Mouse (Mus musculus) olfactory bulb, adult 2 months (tissue): ENCODE results near the gene Depdc5. TPM values are rescaled to one million over a fixed set of nuclear protein-coding genes. Genes with fewer than 3 reads are reported as not detected.
A peak's percentile ranks its signal among the peaks of the same experiment; 100 is the strongest.
"Not testable (repeated sequence)": the region's sequence is repeated elsewhere in the genome, so short reads cannot be mapped to it uniquely, and the experiment has no call there.

Source experiments
- H3K27ac ChIP-seq: fragments of 200-500 bp; 2 replicates; pipeline ENCODE4 v1.5.1; 2012; ENCODE audit warnings: low read depth, low read length; ENCODE audit not compliant: insufficient read depth
- H3K4me1 ChIP-seq: fragments of 200-500 bp; 2 replicates; pipeline ENCODE4 v1.6.1; 2012; ENCODE audit warnings: low read length; ENCODE audit not compliant: control insufficient read depth, insufficient read depth
- H3K4me3 ChIP-seq: fragments of 200-500 bp; 2 replicates; pipeline ENCODE4 v1.5.1; 2012; ENCODE audit warnings: mild to moderate bottlenecking, low read depth, low read length, moderate library complexity; ENCODE audit not compliant: insufficient read depth
- CTCF ChIP-seq: fragments of 200-500 bp; IDR thresholded peaks from 2 replicates; pipeline ENCODE4 v1.5.1; 2012; ENCODE audit warnings: low read depth, mild to moderate bottlenecking, low read length, moderate library complexity; ENCODE audit not compliant: insufficient read depth
- POLR2A ChIP-seq: fragments of 200-500 bp; IDR thresholded peaks from 2 replicates; pipeline ENCODE4 v1.6.1; 2012; ENCODE audit warnings: mild to moderate bottlenecking, low read depth, low read length, moderate library complexity; ENCODE audit not compliant: insufficient read depth
- WGBS: fragments of 180-500 bp; shearing (Covaris S2); methylation state at CpG from one replicate; pipeline ENCODE4 v1.1.7; 2018; 5-methylcytosine and 5-hydroxymethylcytosine counted together
- polyA plus RNA-seq: library from polyadenylated mRNA; stranded (reverse); fragments of >200 nt; gene quantifications from 2 replicates; pipeline ENCODE4 v1.2.4, GENCODE M21; 2012; ENCODE audit warnings: low replicate concordance; ENCODE audit not compliant: missing spikeins, insufficient read depth, insufficient read length

Depdc5 gene
- polyA plus RNA-seq, 1 experiment = 384 TPM

- 97% methylated on average over 5 of the region's 5 CpGs for WGBS
Observed at GRCm38 (mm10) chr5:32869389-32870024, 6.0 kb downstream of the Depdc5 start.

GRCm38 (mm10) chr5:32872346-32872745 is 8.8 kb downstream of the Depdc5 start:
- no peaks in the 10 kb centered on the region for H3K4me1 ChIP-seq
- H3K27ac ChIP-seq = no peak overlapping the region
- TF ChIP-seq CTCF (no peak), POLR2A (no peak)
- WGBS = 84% methylated on average over 5 of the region's 5 CpGs
- H3K4me3 ChIP-seq = no peak overlapping the region

More at GRCm38 (mm10) chr5:32869389-32870024, 6.0 kb downstream of the Depdc5 start:
- H3K4me3 ChIP-seq = no peak overlapping the region
- TF ChIP-seq CTCF = no peak
- TF ChIP-seq POLR2A = no peak
- no peaks in the 10 kb centered on the region for H3K4me1 ChIP-seq
- H3K27ac ChIP-seq = no peak overlapping the region

- WGBS = 73% methylated on average over 3 of the region's 3 CpGs
- H3K4me3 ChIP-seq = no peak overlapping the region
- H3K27ac ChIP-seq = no peak overlapping the region
- no peaks in the 10 kb centered on the region for H3K4me1 ChIP-seq
- TF ChIP-seq CTCF = no peak
- TF ChIP-seq POLR2A = no peak
Observed at GRCm38 (mm10) chr5:32886739-32887138, 23.2 kb downstream of the Depdc5 start.

GRCm38 (mm10) chr5:32907496-32907895 is 44.0 kb downstream of the Depdc5 start:
- Histone ChIP-seq H3K4me3 (no peak overlapping the region), H3K27ac (no peak overlapping the region), H3K4me1 (no peaks in the 10 kb centered on the region)
- 45% methylated on average over 1 of the region's 1 CpGs for WGBS
- TF ChIP-seq POLR2A (no peak), CTCF (no peak)

GRCm38 (mm10) chr5:32914071-32914470 is 50.6 kb downstream of the Depdc5 start:
- Histone ChIP-seq H3K4me3 (no peak overlapping the region), H3K4me1 (peaks cover 3% of the 10 kb centered on the region; the same call in 1 of the 2 replicates), H3K27ac (no peak overlapping the region)
- TF ChIP-seq POLR2A (no peak), CTCF (no peak)
- 75% methylated on average over 3 of the region's 3 CpGs for WGBS

- not testable (repeated sequence) for H3K4me3 ChIP-seq, H3K4me1 ChIP-seq, H3K27ac ChIP-seq
- WGBS = 97% methylated on average over 2 of the region's 2 CpGs
Observed at GRCm38 (mm10) chr5:32919281-32919680, 55.8 kb downstream of the Depdc5 start.

GRCm38 (mm10) chr5:32922906-32923305 is 59.4 kb downstream of the Depdc5 start:
- WGBS = 59% methylated on average over 4 of the region's 4 CpGs
- 0 out of 2 replicates have a peak overlapping the region, but pooled peaks have one; percentile 13 for H3K27ac ChIP-seq
- TF ChIP-seq POLR2A (no peak), CTCF (no peak)
- no peak overlapping the region for H3K4me3 ChIP-seq
- H3K4me1 ChIP-seq = peaks cover 5% of the 10 kb centered on the region

GRCm38 (mm10) chr5:32930761-32931160 is 67.3 kb downstream of the Depdc5 start:
- WGBS = 16% methylated on average over 2 of the region's 2 CpGs
- Histone ChIP-seq H3K4me1 (no peaks in the 10 kb centered on the region), H3K27ac (peak overlapping the region; percentile 64; the same call in 1 of the 2 replicates), H3K4me3 (no peak overlapping the region)
- no peak for TF ChIP-seq CTCF

- Histone ChIP-seq H3K4me1 (no peaks in the 10 kb centered on the region), H3K4me3 (no peak overlapping the region), H3K27ac (no peak overlapping the region)
- no peak for TF ChIP-seq CTCF
- no peak for TF ChIP-seq POLR2A
- 65% methylated on average over 2 of the region's 2 CpGs for WGBS
Observed at GRCm38 (mm10) chr5:32934654-32935053, 71.2 kb downstream of the Depdc5 start.

GRCm38 (mm10) chr5:32940586-32940985 is 77.1 kb downstream of the Depdc5 start:
- TF ChIP-seq POLR2A (no peak), CTCF (no peak)
- no peaks in the 10 kb centered on the region for H3K4me1 ChIP-seq
- no peak overlapping the region for H3K4me3 ChIP-seq
- WGBS = 41% methylated on average over 7 of the region's 7 CpGs
- 0 out of 2 replicates have a peak overlapping the region, but pooled peaks have one; percentile 57 for H3K27ac ChIP-seq
